Mouse (Mus musculus): Measurements from ENCODE around the gene Pam.
A peak's percentile ranks its signal among the peaks of the same experiment; 100 is the strongest.
"Not testable (repeated sequence)": the region's sequence is repeated elsewhere in the genome, so short reads cannot be mapped to it uniquely, and the experiment has no call there.

Pam gene

GRCm38 (mm10) chr1:97809255-97809912 lies 286.1 kb downstream of the Pam start:
- no peak for DNase-seq

- no peak for DNase-seq
Measured at GRCm38 (mm10) chr1:97804520-97804919, 290.9 kb downstream of the Pam start.

- no peak for DNase-seq
Measured at GRCm38 (mm10) chr1:97802207-97802902, 293.1 kb downstream of the Pam start.

- no peak for DNase-seq
Measured at GRCm38 (mm10) chr1:97795936-97796335, 299.5 kb downstream of the Pam start.

GRCm38 (mm10) chr1:97794110-97794509 lies 301.3 kb downstream of the Pam start:
- no peak for DNase-seq

- DNase-seq = no peak
Measured at GRCm38 (mm10) chr1:97788490-97788889, 307.0 kb downstream of the Pam start.

GRCm38 (mm10) chr1:97787674-97788073 lies 307.8 kb downstream of the Pam start:
- DNase-seq = no peak

GRCm38 (mm10) chr1:97785685-97786393 lies 309.6 kb downstream of the Pam start:
- no peak for DNase-seq

- DNase-seq = no peak
Measured at GRCm38 (mm10) chr1:97784928-97785327, 310.5 kb downstream of the Pam start.

GRCm38 (mm10) chr1:97781674-97782073 lies 313.8 kb downstream of the Pam start:
- no peak for DNase-seq

GRCm38 (mm10) chr1:97773973-97774372 lies 321.5 kb downstream of the Pam start:
- no peak for DNase-seq

- no peak for DNase-seq
Measured at GRCm38 (mm10) chr1:97773362-97773761, 322.1 kb downstream of the Pam start.

- DNase-seq = no peak
Measured at GRCm38 (mm10) chr1:97771727-97772126, 323.7 kb downstream of the Pam start.

GRCm38 (mm10) chr1:97771118-97771517 lies 324.3 kb downstream of the Pam start:
- no peak for DNase-seq

GRCm38 (mm10) chr1:97769904-97770753 lies 325.3 kb downstream of the Pam start, which contains the start of the genes Gin1 and Ppip5k2:
Gin1 (plus strand) TSS chr1:97770172.
Ppip5k2 (minus strand) TSS chr1:97770411.
- DNase-seq = peak; percentile 92 to 94

GRCm38 (mm10) chr1:97769294-97769903 lies 326.0 kb downstream of the Pam start:
- DNase-seq = peak; percentile 30 to 34

GRCm38 (mm10) chr1:97768906-97769293 lies 326.5 kb downstream of the Pam start:
- DNase-seq = no peak

- no peak for DNase-seq
Measured at GRCm38 (mm10) chr1:97768089-97768488, 327.4 kb downstream of the Pam start.

GRCm38 (mm10) chr1:97765712-97766111 lies 329.7 kb downstream of the Pam start:
- not testable (repeated sequence) for DNase-seq

GRCm38 (mm10) chr1:97761477-97761876 lies 334.0 kb downstream of the Pam start:
- DNase-seq = no peak

GRCm38 (mm10) chr1:97760598-97760997 lies 334.8 kb downstream of the Pam start:
- no peak for DNase-seq

GRCm38 (mm10) chr1:97759841-97760240 lies 335.6 kb downstream of the Pam start:
- DNase-seq = no peak
